Mouse (Mus musculus) CH12.LX (cell line): ENCODE data around the gene Exosc6.

Experiments used
- CHD1 ChIP-seq: IDR thresholded peaks from 2 replicates; pipeline ENCODE4 v1.6.1; 2012; ENCODE audit warnings: low read depth, low read length, improper control_type of control experiment, inconsistent platforms
- CHD2 ChIP-seq: IDR thresholded peaks from 2 replicates; pipeline ENCODE4 v1.6.1; 2011; ENCODE audit warnings: low read length, improper control_type of control experiment
- CTCF ChIP-seq, 2 experiments: IDR thresholded peaks in 1 of 2; conservative IDR thresholded peaks in 1 of 2; 2 replicates each; pipeline ENCODE4 v1.5.1; 2011 to 2012; ENCODE audit warnings: low read depth in 2 of 2, low read length in 2 of 2, improper control_type of control experiment in 1 of 2, inconsistent platforms in 1 of 2, mild to moderate bottlenecking in 1 of 2, moderate library complexity in 1 of 2
- EP300 ChIP-seq: IDR thresholded peaks from 2 replicates; pipeline ENCODE4 v1.6.1; 2011; ENCODE audit warnings: low read length, improper control_type of control experiment
- JUN ChIP-seq: IDR thresholded peaks from 2 replicates; pipeline ENCODE4 v1.6.1; 2011; ENCODE audit warnings: low read depth, mild to moderate bottlenecking, low read length, improper control_type of control experiment, moderate library complexity; ENCODE audit not compliant: insufficient read depth
- JUND ChIP-seq: conservative IDR thresholded peaks from 2 replicates; pipeline ENCODE4 v1.6.1; 2011; ENCODE audit warnings: low read depth, low read length, improper control_type of control experiment
- MAX ChIP-seq: IDR thresholded peaks from 2 replicates; pipeline ENCODE4 v1.6.1; 2011; ENCODE audit warnings: low read length, improper control_type of control experiment
- MXI1 ChIP-seq: IDR thresholded peaks from 2 replicates; pipeline ENCODE4 v1.6.1; 2011; ENCODE audit warnings: mild to moderate bottlenecking, low read depth, low read length, improper control_type of control experiment
- MYC ChIP-seq: IDR thresholded peaks from 2 replicates; pipeline ENCODE4 v1.6.1; 2011; ENCODE audit warnings: low read depth, mild to moderate bottlenecking, improper control_type of control experiment, low read length
- POLR2A ChIP-seq: IDR thresholded peaks from 2 replicates; pipeline ENCODE4 v1.6.1; 2011; ENCODE audit warnings: low read depth, mild to moderate bottlenecking, improper control_type of control experiment, low read length
- SIN3A ChIP-seq: IDR thresholded peaks from 2 replicates; pipeline ENCODE4 v1.6.1; 2012; ENCODE audit warnings: low read length, improper control_type of control experiment, inconsistent platforms
- TCF12 ChIP-seq: IDR thresholded peaks from 2 replicates; pipeline ENCODE4 v1.6.1; 2014; ENCODE audit warnings: low read depth, mild to moderate bottlenecking, inconsistent platforms, low read length, improper control_type of control experiment
- UBTF ChIP-seq: IDR thresholded peaks from 2 replicates; pipeline ENCODE4 v1.6.1; 2012; ENCODE audit warnings: low read depth, mild to moderate bottlenecking, inconsistent platforms, low read length, improper control_type of control experiment, moderate library complexity
- USF1 ChIP-seq: IDR thresholded peaks from 2 replicates; pipeline ENCODE4 v1.6.1; 2014; ENCODE audit warnings: low read depth, mild to moderate bottlenecking, inconsistent platforms, low read length, improper control_type of control experiment

DNA sequence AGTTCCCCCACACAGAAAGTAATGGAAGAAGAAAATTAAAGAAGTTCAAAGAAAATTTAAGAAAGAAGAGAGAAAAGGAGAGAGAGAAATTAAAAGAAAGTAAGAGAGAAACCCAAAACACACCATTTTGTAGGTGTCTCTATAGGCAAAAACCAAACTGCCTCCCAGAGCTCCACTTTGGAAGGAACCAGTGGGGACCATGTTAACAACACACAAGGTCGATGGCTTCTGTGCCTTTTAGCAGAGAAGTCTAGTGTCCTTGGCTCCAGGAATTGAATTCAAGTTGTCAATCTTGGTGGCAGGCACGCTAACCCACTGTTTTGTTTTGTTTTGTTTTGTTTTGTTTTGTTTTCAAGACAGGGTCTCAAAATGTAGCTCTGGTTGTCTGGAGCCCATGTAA lies 6.8 kb downstream of the Exosc6 start:
- TF ChIP-seq POLR2A (no peak), USF1 (no peak), MYC (no peak), EP300 (no peak), CTCF (conservative IDR thresholded peaks at IDR 0.05 in 1 of 2, IDR thresholded peaks at IDR 0.05 in 1 of 2; ENCODE audit: low read depth in 2 of 2, low read length in 2 of 2) (no peak), TCF12 (no peak), MXI1 (no peak), JUN (no peak), CHD2 (no peak), CHD1 (no peak), UBTF (no peak), SIN3A (0 out of 2 replicates have a peak, but pooled peaks have one; percentile 44), MAX (no peak), JUND (no peak)
